Mouse (Mus musculus): ENCODE results near the gene Kdf1. TPM values are rescaled to one million over a fixed set of nuclear protein-coding genes. Genes with fewer than 3 reads are reported as not detected.

Gene Kdf1
- total and polyA plus RNA-seq, 3 experiments: not detected

DNA sequence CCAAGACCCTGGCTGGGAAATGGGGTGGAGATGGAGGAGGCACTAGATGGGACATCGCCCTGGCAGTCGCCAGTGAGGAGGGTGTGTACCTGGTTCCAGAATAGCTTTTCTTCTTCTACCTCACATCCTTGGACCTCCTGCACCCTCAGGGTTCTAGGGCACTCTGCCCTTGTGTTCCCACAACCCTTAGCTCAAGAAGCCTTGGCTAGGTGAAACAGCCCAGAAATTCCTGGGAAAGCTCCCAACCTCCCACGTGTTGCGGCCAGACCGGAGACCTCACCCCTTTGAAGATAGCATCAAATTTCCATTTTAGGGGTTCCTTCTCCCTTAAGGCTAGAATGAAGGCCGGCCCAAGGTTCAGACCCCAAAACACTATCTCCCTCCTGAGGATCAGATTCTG lies 38.0 kb upstream of the Kdf1 start:
- TF ChIP-seq CTCF (IDR thresholded peaks at IDR 0.05; ENCODE audit: low read depth, low read length) (no peak), GATA1 (IDR thresholded peaks at IDR 0.05; ENCODE audit: borderline replicate concordance, low read length) (no peak), TAL1 (conservative IDR thresholded peaks at IDR 0.05; ENCODE audit: low read depth, low read length) (no peak), GATA2 (IDR thresholded peaks at IDR 0.05; ENCODE audit: borderline replicate concordance, low read depth, low read length) (no peak), POLR2AphosphoS5 (IDR thresholded peaks at IDR 0.05; ENCODE audit: insufficient replicate concordance, low read depth, low read length) (no peak)
- Histone ChIP-seq H3K4me1 (ENCODE audit: insufficient read depth, low read depth, low read length) (peaks cover 11% of the 10 kb centered on the region), H3K27me3 (ENCODE audit: insufficient read depth, low read length) (peaks cover 60% of the 10 kb centered on the region), H3K4me3 (ENCODE audit: low read depth, low read length) (no peak overlapping the region), H3K9me3 (replicated peaks) (no peaks in the 10 kb centered on the region), H3K36me3 (replicated peaks) (no peaks in the 10 kb centered on the region)
- ATAC-seq (ENCODE audit: extremely low read depth, insufficient number of reproducible peaks, low FRiP score, poor library complexity, severe bottlenecking) (no peak), DNase-seq (ENCODE audit: low spot score) (no peak)

DNA sequence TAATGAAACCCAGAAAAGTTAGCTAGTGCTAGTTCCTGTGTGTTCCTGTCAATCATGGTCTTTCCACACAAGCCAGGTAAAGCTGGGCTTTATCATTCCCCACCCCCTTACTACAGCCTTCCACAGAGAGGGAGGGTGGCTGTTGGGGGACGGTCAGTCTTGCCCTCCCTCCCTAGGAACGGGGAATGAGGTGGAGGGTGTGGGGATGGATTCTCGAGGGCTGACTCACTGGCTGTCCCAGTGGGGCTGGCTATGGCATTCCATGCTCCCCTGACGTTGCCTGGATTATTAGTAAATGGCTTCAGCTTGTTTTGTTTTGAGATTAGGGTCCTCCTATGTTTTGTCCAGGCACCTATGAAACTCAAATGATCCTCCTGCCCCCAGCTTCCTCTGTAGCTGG lies 37.3 kb upstream of the Kdf1 start:
- Histone ChIP-seq H3K9me3 (replicated peaks) (no peaks in the 10 kb centered on the region), H3K4me1 (ENCODE audit: insufficient read depth, low read depth, low read length) (peaks cover 11% of the 10 kb centered on the region), H3K36me3 (replicated peaks) (no peaks in the 10 kb centered on the region), H3K27me3 (ENCODE audit: insufficient read depth, low read length) (peaks cover 65% of the 10 kb centered on the region), H3K4me3 (ENCODE audit: low read depth, low read length) (no peak overlapping the region)
- TF ChIP-seq GATA2 (IDR thresholded peaks at IDR 0.05; ENCODE audit: borderline replicate concordance, low read depth, low read length): no peak
- TF ChIP-seq GATA1 (IDR thresholded peaks at IDR 0.05; ENCODE audit: borderline replicate concordance, low read length): no peak
- TF ChIP-seq POLR2AphosphoS5 (IDR thresholded peaks at IDR 0.05; ENCODE audit: insufficient replicate concordance, low read depth, low read length): no peak
- no peak for TF ChIP-seq TAL1 (conservative IDR thresholded peaks at IDR 0.05; ENCODE audit: low read depth, low read length)
- no peak for TF ChIP-seq CTCF (IDR thresholded peaks at IDR 0.05; ENCODE audit: low read depth, low read length)
- DNase-seq (ENCODE audit: low spot score) (no peak), ATAC-seq (ENCODE audit: extremely low read depth, insufficient number of reproducible peaks, low FRiP score, poor library complexity, severe bottlenecking) (no peak)

DNA sequence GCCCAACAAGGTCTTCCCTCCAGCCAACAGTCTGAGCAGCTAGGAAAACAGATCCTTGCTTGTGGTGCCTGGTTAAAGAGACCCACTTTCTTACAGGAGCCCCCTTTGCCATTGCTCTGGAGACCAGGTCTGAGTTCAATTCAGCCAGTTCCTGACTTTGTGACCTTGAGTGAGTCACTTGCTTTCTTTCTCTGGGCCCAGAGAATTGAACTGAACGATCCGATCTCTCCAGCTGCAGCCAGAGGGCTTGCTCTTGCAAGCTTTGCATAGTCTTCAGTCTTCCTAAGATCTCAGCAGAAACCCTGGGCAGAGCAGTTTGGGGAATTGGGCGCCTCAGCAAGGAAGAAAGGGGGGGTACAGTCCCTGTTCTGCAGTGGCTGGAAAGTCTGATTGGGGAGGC lies 36.3 kb upstream of the Kdf1 start:
- DNase-seq (ENCODE audit: low spot score): no peak

DNA sequence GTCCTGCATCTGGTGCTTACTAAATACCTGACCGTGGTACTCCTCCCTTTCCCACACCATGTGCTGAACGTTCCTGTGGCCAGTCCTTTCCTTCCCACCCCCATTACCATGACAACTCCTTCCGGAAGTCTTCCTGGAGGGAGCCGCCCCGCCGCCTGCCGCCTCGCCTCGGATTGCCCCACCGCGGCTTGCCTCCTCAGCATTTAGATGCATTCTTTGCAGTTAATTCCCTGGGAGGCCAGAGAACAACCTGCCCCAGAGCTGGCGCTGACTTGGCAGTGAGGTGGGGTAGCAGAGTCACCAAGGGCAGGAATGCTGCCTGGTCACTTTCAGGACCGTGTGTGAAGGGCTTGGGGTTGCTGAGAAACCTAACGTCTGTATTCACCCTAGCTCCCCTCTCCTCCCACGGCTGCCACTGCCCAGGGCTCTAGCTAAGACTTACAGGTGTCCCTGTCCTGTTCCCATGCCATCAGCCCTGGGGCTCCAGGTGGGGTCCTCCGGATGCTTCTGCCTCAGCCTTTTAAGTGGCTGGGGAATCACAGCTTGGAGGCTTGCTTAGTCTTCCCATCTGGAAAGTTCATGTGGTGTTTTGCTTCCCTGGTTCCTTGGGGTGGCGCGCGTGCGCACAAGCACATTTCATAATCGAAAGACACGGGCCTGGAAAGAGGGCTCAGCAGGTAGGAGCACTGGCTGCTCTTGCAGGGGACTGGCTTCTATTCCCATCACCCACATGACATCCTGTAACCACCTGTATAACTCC lies 34.3 kb upstream of the Kdf1 start:
- Histone ChIP-seq H3K4me1 (ENCODE audit: insufficient read depth, low read depth, low read length) (peaks cover 24% of the 10 kb centered on the region), H3K36me3 (replicated peaks) (no peaks in the 10 kb centered on the region), H3K9me3 (replicated peaks) (no peaks in the 10 kb centered on the region), H3K27me3 (ENCODE audit: insufficient read depth, low read length) (peaks cover 63% of the 10 kb centered on the region), H3K4me3 (ENCODE audit: low read depth, low read length) (no peak overlapping the region)
- no peak for DNase-seq (ENCODE audit: low spot score)
- no peak for ATAC-seq (ENCODE audit: extremely low read depth, insufficient number of reproducible peaks, low FRiP score, poor library complexity, severe bottlenecking)
- TF ChIP-seq CTCF (IDR thresholded peaks at IDR 0.05; ENCODE audit: low read depth, low read length) (no peak), GATA1 (IDR thresholded peaks at IDR 0.05; ENCODE audit: borderline replicate concordance, low read length) (no peak), TAL1 (conservative IDR thresholded peaks at IDR 0.05; ENCODE audit: low read depth, low read length) (no peak), GATA2 (IDR thresholded peaks at IDR 0.05; ENCODE audit: borderline replicate concordance, low read depth, low read length) (no peak), POLR2AphosphoS5 (IDR thresholded peaks at IDR 0.05; ENCODE audit: insufficient replicate concordance, low read depth, low read length) (no peak)

More for the DNA sequence above, 36.3 kb upstream of the Kdf1 start:
- no peaks in the 10 kb centered on the region for H3K36me3 ChIP-seq (replicated peaks)
- no peak for ATAC-seq (ENCODE audit: extremely low read depth, insufficient number of reproducible peaks, low FRiP score, poor library complexity, severe bottlenecking)
- H3K4me1 ChIP-seq (ENCODE audit: insufficient read depth, low read depth, low read length): peaks cover 11% of the 10 kb centered on the region
- no peaks in the 10 kb centered on the region for H3K9me3 ChIP-seq (replicated peaks)
- TF ChIP-seq GATA1 (IDR thresholded peaks at IDR 0.05; ENCODE audit: borderline replicate concordance, low read length) (no peak), POLR2AphosphoS5 (IDR thresholded peaks at IDR 0.05; ENCODE audit: insufficient replicate concordance, low read depth, low read length) (no peak), CTCF (IDR thresholded peaks at IDR 0.05; ENCODE audit: low read depth, low read length) (no peak), GATA2 (IDR thresholded peaks at IDR 0.05; ENCODE audit: borderline replicate concordance, low read depth, low read length) (no peak), TAL1 (conservative IDR thresholded peaks at IDR 0.05; ENCODE audit: low read depth, low read length) (no peak)
- H3K27me3 ChIP-seq (ENCODE audit: insufficient read depth, low read length): peaks cover 66% of the 10 kb centered on the region
- H3K4me3 ChIP-seq (ENCODE audit: low read depth, low read length): no peak overlapping the region

DNA sequence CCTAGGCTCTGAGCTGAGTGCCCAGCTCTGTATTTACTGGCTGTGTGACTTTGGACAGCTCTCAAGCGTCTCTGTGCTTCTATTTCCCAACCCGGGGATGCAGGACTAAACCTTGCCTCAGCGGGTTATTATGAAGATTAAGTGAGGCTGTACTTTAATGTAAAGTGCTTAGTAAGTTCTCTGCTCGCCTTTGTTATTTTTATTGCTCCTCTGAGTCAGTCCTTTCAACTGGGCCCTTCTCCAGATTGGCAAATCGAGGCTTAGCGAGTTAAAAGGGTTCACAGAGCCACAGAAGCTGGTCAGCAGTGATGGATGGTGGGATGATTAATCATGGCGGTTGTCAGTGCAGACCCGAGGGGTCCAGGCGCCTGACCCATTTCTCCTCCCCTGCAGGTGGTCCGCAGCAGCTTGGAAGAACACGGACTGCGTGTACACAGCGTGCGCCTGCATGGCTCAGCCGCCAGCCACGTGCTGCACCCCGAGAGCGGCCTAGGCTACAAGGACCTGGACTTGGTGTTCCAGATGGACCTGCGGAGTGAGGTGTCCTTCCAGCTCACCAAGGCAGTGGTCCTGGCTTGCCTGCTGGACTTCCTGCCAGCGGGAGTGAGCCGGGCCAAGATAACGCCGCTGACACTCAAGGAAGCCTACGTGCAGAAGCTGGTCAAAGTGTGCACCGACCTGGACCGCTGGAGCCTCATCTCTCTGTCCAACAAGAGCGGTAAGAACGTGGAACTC lies 32.9 kb upstream of the Kdf1 start:
- Histone ChIP-seq H3K36me3 (replicated peaks) (no peaks in the 10 kb centered on the region), H3K9me3 (replicated peaks) (no peaks in the 10 kb centered on the region), H3K4me1 (ENCODE audit: insufficient read depth, low read depth, low read length) (peaks cover 16% of the 10 kb centered on the region), H3K4me3 (ENCODE audit: low read depth, low read length) (peak overlapping the region; percentile 14; the same call in 1 of the 2 replicates), H3K27me3 (ENCODE audit: insufficient read depth, low read length) (peaks cover 53% of the 10 kb centered on the region)
- DNase-seq (ENCODE audit: low spot score) (no peak), ATAC-seq (ENCODE audit: extremely low read depth, insufficient number of reproducible peaks, low FRiP score, poor library complexity, severe bottlenecking) (no peak)
- TF ChIP-seq GATA1 (IDR thresholded peaks at IDR 0.05; ENCODE audit: borderline replicate concordance, low read length) (no peak), GATA2 (IDR thresholded peaks at IDR 0.05; ENCODE audit: borderline replicate concordance, low read depth, low read length) (no peak), TAL1 (conservative IDR thresholded peaks at IDR 0.05; ENCODE audit: low read depth, low read length) (no peak)

DNA sequence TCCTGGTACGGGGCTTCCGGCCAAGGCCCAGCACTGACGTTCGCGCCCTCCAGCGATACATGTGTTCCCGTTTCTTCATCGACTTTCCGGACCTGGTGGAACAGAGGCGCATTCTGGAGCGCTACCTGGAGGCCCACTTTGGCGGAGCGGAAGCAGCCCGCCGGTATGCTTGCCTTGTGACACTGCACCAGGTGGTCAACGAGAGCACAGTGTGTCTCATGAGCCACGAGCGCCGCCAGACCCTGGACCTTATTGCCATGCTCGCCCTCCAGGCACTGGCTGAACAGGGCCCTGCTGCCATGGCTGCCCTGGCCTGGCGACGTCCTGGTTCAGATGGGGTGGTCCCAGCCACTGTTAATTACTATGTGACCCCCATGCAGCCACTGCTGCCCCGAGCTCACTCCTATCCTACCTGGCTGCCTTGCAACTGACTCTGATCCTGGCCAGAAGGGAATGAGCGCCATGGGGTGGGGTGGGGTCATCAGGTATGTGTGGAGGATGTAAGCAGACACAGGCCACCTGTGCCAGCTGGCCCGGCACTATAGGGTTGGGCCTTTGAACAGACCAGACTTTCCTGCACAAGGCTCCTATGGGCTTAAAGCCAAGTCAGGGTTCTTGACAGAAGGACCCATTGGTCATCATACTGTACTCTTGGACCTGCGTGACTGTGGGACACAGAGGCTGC lies 31.9 kb upstream of the Kdf1 start:
- H3K27me3 ChIP-seq (ENCODE audit: insufficient read depth, low read length): peaks cover 52% of the 10 kb centered on the region

More for the DNA sequence above, 31.9 kb upstream of the Kdf1 start:
- H3K4me1 ChIP-seq (ENCODE audit: insufficient read depth, low read depth, low read length): peaks cover 16% of the 10 kb centered on the region
- TF ChIP-seq POLR2AphosphoS5 (IDR thresholded peaks at IDR 0.05; ENCODE audit: insufficient replicate concordance, low read depth, low read length) (no peak), GATA2 (IDR thresholded peaks at IDR 0.05; ENCODE audit: borderline replicate concordance, low read depth, low read length) (no peak), GATA1 (IDR thresholded peaks at IDR 0.05; ENCODE audit: borderline replicate concordance, low read length) (no peak), TAL1 (conservative IDR thresholded peaks at IDR 0.05; ENCODE audit: low read depth, low read length) (no peak), CTCF (IDR thresholded peaks at IDR 0.05; ENCODE audit: low read depth, low read length) (no peak)
- ATAC-seq (ENCODE audit: extremely low read depth, insufficient number of reproducible peaks, low FRiP score, poor library complexity, severe bottlenecking) (no peak), DNase-seq (ENCODE audit: low spot score) (no peak)
- no peak overlapping the region for H3K4me3 ChIP-seq (ENCODE audit: low read depth, low read length)
- H3K9me3 ChIP-seq (replicated peaks): no peaks in the 10 kb centered on the region
- H3K36me3 ChIP-seq (replicated peaks): no peaks in the 10 kb centered on the region

All from G1E (cell line).